ENCODE assay signal across 8 mouse cellular contexts in the genomic region with DNA sequence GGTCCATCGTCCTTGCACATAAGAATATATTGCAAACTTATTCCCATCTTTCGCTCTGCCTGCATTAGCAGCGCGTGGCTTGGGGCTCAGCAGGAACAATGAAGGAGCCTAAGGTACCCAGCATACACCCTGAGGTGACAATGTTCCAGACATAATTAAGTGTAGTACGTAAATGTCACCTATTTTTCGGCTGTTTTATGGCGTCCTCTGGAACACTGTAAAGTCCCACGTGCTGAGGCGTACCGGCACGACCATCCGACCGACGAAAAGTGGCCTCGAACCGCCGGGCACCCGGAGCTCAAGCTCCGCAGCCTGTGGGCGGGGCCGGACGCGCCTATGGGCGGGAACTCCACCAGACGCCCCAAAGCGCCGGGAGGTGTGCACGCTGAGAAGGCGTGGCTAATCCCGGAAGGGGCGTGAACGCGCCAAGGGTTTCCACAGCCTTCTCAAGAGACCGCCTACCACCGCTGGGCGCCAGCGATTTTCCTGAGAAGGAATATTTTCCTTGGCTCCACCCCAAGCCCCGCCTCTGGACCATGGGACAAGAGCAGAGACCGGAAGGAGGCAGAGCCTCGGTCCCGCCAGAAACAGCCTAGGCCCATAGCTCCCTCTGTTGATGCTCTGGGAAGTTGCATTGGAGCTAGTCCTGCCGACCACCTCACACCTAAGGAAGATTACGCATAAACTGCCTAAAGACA. TPM values are rescaled to one million over a fixed set of nuclear protein-coding genes. Genes with fewer than 3 reads are reported as not detected.
DNase-seq lines count a peak whose midpoint lies in the region; ATAC-seq lines count a peak whose summit lies in the region.

A gene (minus strand): TSS at position 316 of the 698 bp plus-strand sequence.

- H3K4me2 ChIP-seq in hindbrain, embryonic 14.5 days (replicated peaks): peak within 1 kb of the TSS; percentile 57

- H3K9me3 ChIP-seq in hindbrain, embryonic 14.5 days (ENCODE audit: control insufficient read depth, low read length): no peaks in the 10 kb centered on the region

- H3K27ac ChIP-seq in hindbrain, embryonic 14.5 days: peak within 1 kb of the TSS; percentile 71

- no peaks in the 10 kb centered on the region for H3K27me3 ChIP-seq in hindbrain, embryonic 14.5 days (ENCODE audit: control insufficient read depth, insufficient read depth, low read length)

- H3K4me1 ChIP-seq in hindbrain, embryonic 14.5 days (replicated peaks; ENCODE audit: control insufficient read depth, insufficient read depth, low read length): peaks cover 6% of the 10 kb centered on the region

- under 1% methylated on average over 43 of the region's 43 CpGs for WGBS in hindbrain, embryonic 14.5 days

- peak within 1 kb of the TSS; percentile 45 for H3K4me3 ChIP-seq in hindbrain, embryonic 14.5 days (replicated peaks; ENCODE audit: low read length)

- peak within 1 kb of the TSS; percentile 59 for H3K9ac ChIP-seq in hindbrain, embryonic 14.5 days

- peak; percentile 100 for DNase-seq in R1 (ENCODE audit: low read depth, low spot score)
- peak; percentile 96 to 98 for DNase-seq in cerebellum, postnatal 25 days
- DNase-seq in frontal cortex, postnatal 25 days (ENCODE audit: low spot score in 2 of 2): peak; percentile 99 to 100
- DNase-seq in hindbrain, embryonic 14.5 days (ENCODE audit: low spot score): peak; percentile 98
- DNase-seq in layer of hippocampus, postnatal 36 days: peak; percentile 99 to 100
- DNase-seq in lung, postnatal 36 days: peak; percentile 100
- DNase-seq in retina, postnatal 1 day: peak; percentile 100
- peak; percentile 100 for DNase-seq in urinary bladder, adult 18-20 months (ENCODE audit: low spot score in 2 of 2)

- H3K36me3 ChIP-seq in hindbrain, embryonic 14.5 days (replicated peaks; ENCODE audit: control insufficient read depth, insufficient read depth): peaks cover 18% of the 10 kb centered on the region

- ATAC-seq in hindbrain, embryonic 14.5 days (ENCODE audit: low FRiP score): peak; percentile 97

RNA-seq across cellular contexts. Expression of the gene that starts here (rescaled TPM):
- 28.0 and 31.2 TPM in 2 replicates for polyA plus RNA-seq in hindbrain, embryonic 14.5 days (2014; fragmentation: Nextera tagmentation; extraction: Ambion mirVana)
- 10 to 100 TPM; 13.6 to 14.1 TPM for total RNA-seq in layer of hippocampus, postnatal 36 days (2021)

Comparison
In these comparisons a context has a peak if more than half of its experiments do, and no peak if none do; other contexts are left out.
1. Peak in every context shown above with its lines: DNase-seq, ATAC-seq, H3K4me3 ChIP-seq and H3K27ac ChIP-seq.